Mouse (Mus musculus): ENCODE results near the gene Zfp467.

Gene Zfp467

GRCm38 (mm10) chr6:48445181-48446101 is at the start of gene Zfp467:
Gene Zfp467, minus strand, starts transcription at chr6:48445825.
- in situ Hi-C loops (cut with MboI; ENCODE audit: low pct_unique_long_range_greater_than_20kb in 1 of 2, low sequenced_read_pairs in 2 of 2, unreplicated experiment in 1 of 2), result no loop called here

GRCm38 (mm10) chr6:48493136-48493730 is 47.6 kb upstream of the Zfp467 start:
- in situ Hi-C loops (cut with MboI; ENCODE audit: low pct_unique_long_range_greater_than_20kb in 1 of 2, low sequenced_read_pairs in 2 of 2, unreplicated experiment in 1 of 2), result no loop called here

- in situ Hi-C loops (cut with MboI; ENCODE audit: low pct_unique_long_range_greater_than_20kb in 1 of 2, low sequenced_read_pairs in 2 of 2, unreplicated experiment in 1 of 2), result no loop called here
These were observed 45.7 kb upstream of the Zfp467 start for GRCm38 (mm10) chr6:48491361-48491760.

GRCm38 (mm10) chr6:48489741-48490140 is 44.1 kb upstream of the Zfp467 start:
- in situ Hi-C loops (cut with MboI; ENCODE audit: low pct_unique_long_range_greater_than_20kb in 1 of 2, low sequenced_read_pairs in 2 of 2, unreplicated experiment in 1 of 2), result no loop called here

GRCm38 (mm10) chr6:48487747-48488725 is 42.4 kb upstream of the Zfp467 start:
- in situ Hi-C loops (cut with MboI; ENCODE audit: low pct_unique_long_range_greater_than_20kb in 1 of 2, low sequenced_read_pairs in 2 of 2, unreplicated experiment in 1 of 2), result no loop called here

- in situ Hi-C loops (cut with MboI; ENCODE audit: low pct_unique_long_range_greater_than_20kb in 1 of 2, low sequenced_read_pairs in 2 of 2, unreplicated experiment in 1 of 2), result no loop called here
These were observed 36.9 kb upstream of the Zfp467 start for GRCm38 (mm10) chr6:48482501-48482900.

GRCm38 (mm10) chr6:48478446-48478845 is 32.8 kb upstream of the Zfp467 start:
- in situ Hi-C loops (cut with MboI; ENCODE audit: low pct_unique_long_range_greater_than_20kb in 1 of 2, low sequenced_read_pairs in 2 of 2, unreplicated experiment in 1 of 2), result no loop called here

- in situ Hi-C loops (cut with MboI; ENCODE audit: low pct_unique_long_range_greater_than_20kb in 1 of 2, low sequenced_read_pairs in 2 of 2, unreplicated experiment in 1 of 2), result no loop called here
These were observed 25.1 kb upstream of the Zfp467 start for GRCm38 (mm10) chr6:48470739-48471138.

- in situ Hi-C loops (cut with MboI; ENCODE audit: low pct_unique_long_range_greater_than_20kb in 1 of 2, low sequenced_read_pairs in 2 of 2, unreplicated experiment in 1 of 2), result no loop called here
These were observed 21.9 kb upstream of the Zfp467 start for GRCm38 (mm10) chr6:48467490-48467889.

GRCm38 (mm10) chr6:48466715-48467114 is 21.1 kb upstream of the Zfp467 start:
- in situ Hi-C loops (cut with MboI; ENCODE audit: low pct_unique_long_range_greater_than_20kb in 1 of 2, low sequenced_read_pairs in 2 of 2, unreplicated experiment in 1 of 2), result no loop called here

GRCm38 (mm10) chr6:48464966-48465679 is 19.5 kb upstream of the Zfp467 start:
- in situ Hi-C loops (cut with MboI; ENCODE audit: low pct_unique_long_range_greater_than_20kb in 1 of 2, low sequenced_read_pairs in 2 of 2, unreplicated experiment in 1 of 2), result no loop called here

GRCm38 (mm10) chr6:48452771-48453170 is 7.1 kb upstream of the Zfp467 start:
- in situ Hi-C loops (cut with MboI; ENCODE audit: low pct_unique_long_range_greater_than_20kb in 1 of 2, low sequenced_read_pairs in 2 of 2, unreplicated experiment in 1 of 2), result no loop called here

- in situ Hi-C loops (cut with MboI; ENCODE audit: low pct_unique_long_range_greater_than_20kb in 1 of 2, low sequenced_read_pairs in 2 of 2, unreplicated experiment in 1 of 2), result no loop called here
These were observed 6.5 kb upstream of the Zfp467 start for GRCm38 (mm10) chr6:48452151-48452550.

- in situ Hi-C loops (cut with MboI; ENCODE audit: low pct_unique_long_range_greater_than_20kb in 1 of 2, low sequenced_read_pairs in 2 of 2, unreplicated experiment in 1 of 2), result no loop called here
These were observed 2.9 kb upstream of the Zfp467 start for GRCm38 (mm10) chr6:48448527-48448926.

GRCm38 (mm10) chr6:48447929-48448328 is 2.3 kb upstream of the Zfp467 start, which contains the start of gene Sspo:
Gene Sspo, plus strand, starts transcription at chr6:48448229.
- in situ Hi-C loops (cut with MboI; ENCODE audit: low pct_unique_long_range_greater_than_20kb in 1 of 2, low sequenced_read_pairs in 2 of 2, unreplicated experiment in 1 of 2), result no loop called here

GRCm38 (mm10) chr6:48446896-48447295 is 1.3 kb upstream of the Zfp467 start:
- in situ Hi-C loops (cut with MboI; ENCODE audit: low pct_unique_long_range_greater_than_20kb in 1 of 2, low sequenced_read_pairs in 2 of 2, unreplicated experiment in 1 of 2), result no loop called here

- in situ Hi-C loops (cut with MboI; ENCODE audit: low pct_unique_long_range_greater_than_20kb in 1 of 2, low sequenced_read_pairs in 2 of 2, unreplicated experiment in 1 of 2), result no loop called here
These were observed 631 bp upstream of the Zfp467 start for GRCm38 (mm10) chr6:48446256-48446655.
